Mouse (Mus musculus): Measurements from ENCODE around the gene Scnm1.

DNA sequence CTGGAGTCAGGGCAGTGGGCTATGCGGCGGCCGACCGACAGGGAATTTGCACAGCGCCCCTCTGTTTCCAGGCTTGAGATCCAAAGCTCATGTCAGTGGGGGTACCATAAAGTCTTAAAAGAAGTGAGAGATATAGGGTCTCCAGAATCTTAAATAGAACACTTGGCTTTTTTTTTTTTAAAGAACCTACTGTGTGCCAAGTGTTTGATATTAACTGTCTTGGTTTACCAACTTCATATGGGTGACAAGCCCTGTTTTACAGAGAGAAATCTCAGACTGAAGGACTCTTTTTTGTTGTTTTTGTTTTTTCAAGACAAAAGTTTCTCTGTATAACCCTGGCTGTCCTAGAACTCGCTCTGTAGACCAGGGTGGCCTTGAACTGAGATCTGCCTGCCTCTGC is 7.0 kb upstream of the Scnm1 start:
- TF ChIP-seq CTCF (IDR thresholded peaks at IDR 0.05; ENCODE audit: low read depth) (no peak), EP300 (IDR thresholded peaks at IDR 0.05; ENCODE audit: low read depth) (no peak)

Data from heart, postnatal 0 days (tissue).